Mouse (Mus musculus) limb, embryonic 11.5 days (tissue): ENCODE measurements at regions not wholly inside any gene's neighbourhood (a gene's known extent, or its start where the extent isn't known, plus 50 kb on each side); places are given as distances from the start of the nearest gene placed in this dataset.

Experiments
- ATAC-seq: fragments of 200-750 bp; cut with Nextera tagmentation; 2 replicates; pipeline ENCODE4 v1.8.0; 2017; ENCODE audit warnings: low read depth; ENCODE audit not compliant: insufficient number of reproducible peaks, low FRiP score, low TSS enrichment
- DNase-seq: peaks from one replicate; pipeline ENCODE4 v3.0.0-alpha.2; 2015; ENCODE audit warnings: low spot score
- H3K27ac ChIP-seq: fragments of 300-500 bp; sonication (generic); replicated peaks from 2 replicates; pipeline ENCODE4 v1.5.1; 2014; ENCODE audit warnings: low read depth, mild to moderate bottlenecking, low read length
- H3K27me3 ChIP-seq: fragments of 300-500 bp; sonication (generic); 2 replicates; pipeline ENCODE4 v1.6.1; 2014; ENCODE audit warnings: mild to moderate bottlenecking, low read length, mixed read lengths; ENCODE audit not compliant: control insufficient read depth, insufficient read depth
- H3K36me3 ChIP-seq: fragments of 300-500 bp; sonication (generic); 2 replicates; pipeline ENCODE4 v1.6.1; 2014; ENCODE audit warnings: mild to moderate bottlenecking, low read length, moderate library complexity, mixed read lengths; ENCODE audit not compliant: control insufficient read depth, insufficient read depth
- H3K4me1 ChIP-seq: fragments of 300-500 bp; sonication (generic); 2 replicates; pipeline ENCODE4 v1.6.1; 2014; ENCODE audit warnings: low read length, mixed read lengths; ENCODE audit not compliant: control insufficient read depth, insufficient read depth
- H3K4me2 ChIP-seq: fragments of 300-500 bp; sonication (generic); 2 replicates; pipeline ENCODE4 v1.6.1; 2014; ENCODE audit warnings: low read depth, mild to moderate bottlenecking, moderate library complexity; ENCODE audit not compliant: severe bottlenecking
- H3K4me3 ChIP-seq: fragments of 300-500 bp; sonication (generic); 2 replicates; pipeline ENCODE4 v1.5.1; 2014; ENCODE audit warnings: low read depth, low read length
- H3K9ac ChIP-seq: fragments of 300-500 bp; sonication (generic); 2 replicates; pipeline ENCODE4 v1.6.1; 2014; ENCODE audit warnings: mild to moderate bottlenecking, low read length
- H3K9me3 ChIP-seq: fragments of 300-500 bp; sonication (generic); 2 replicates; pipeline ENCODE4 v1.6.1; 2016; ENCODE audit warnings: low read length; ENCODE audit not compliant: control insufficient read depth
- WGBS: fragments of 180-500 bp; shearing (Covaris S2); extraction: QIAGEN DNeasy Blood & Tissue Kit; methylation state at CpG from one replicate; pipeline ENCODE4 v1.1.7; 2014; 5-methylcytosine and 5-hydroxymethylcytosine counted together

DNA sequence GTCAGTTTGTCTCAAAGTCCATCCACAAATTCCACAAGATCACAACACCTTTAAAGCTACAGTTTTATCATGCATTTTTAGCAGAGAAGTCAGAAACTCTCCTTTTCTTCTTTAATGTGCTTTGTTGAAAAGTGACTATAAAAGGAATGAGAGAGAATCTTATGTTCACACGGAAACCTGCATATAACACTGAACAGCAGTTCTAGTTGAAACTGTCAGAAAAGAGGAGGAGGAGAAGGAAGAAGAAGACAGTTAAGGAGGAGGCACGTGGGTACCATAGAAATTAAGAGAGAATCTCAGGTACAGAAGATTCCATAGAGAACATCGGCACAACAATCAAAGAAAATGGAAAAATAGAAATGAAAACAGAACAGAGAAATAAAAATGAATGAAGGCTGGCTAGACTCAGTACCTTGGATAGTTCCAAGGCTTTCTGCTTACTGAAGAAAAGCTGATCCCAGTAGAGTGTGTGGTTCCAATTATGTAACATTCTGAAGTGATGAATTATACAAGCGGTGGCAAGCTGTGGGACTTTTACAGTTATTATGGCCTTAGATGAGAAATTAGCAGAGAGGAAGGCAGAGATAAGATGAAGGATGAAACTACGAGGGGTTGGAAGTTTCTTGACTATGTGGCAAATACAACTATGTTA is 144.0 kb upstream of the Aco1 start:
- Histone ChIP-seq H3K9me3 (no peaks in the 10 kb centered on the region), H3K4me1 (no peaks in the 10 kb centered on the region), H3K27me3 (no peaks in the 10 kb centered on the region), H3K4me3 (no peak overlapping the region), H3K9ac (no peak overlapping the region), H3K4me2 (no peak overlapping the region), H3K27ac (no peak overlapping the region), H3K36me3 (no peaks in the 10 kb centered on the region)
- DNase-seq (no peak), ATAC-seq (no peak)
- WGBS, result 60% methylated on average over 5 of the region's 5 CpGs

- no peak overlapping the region for H3K4me3 ChIP-seq
- no peaks in the 10 kb centered on the region for H3K27me3 ChIP-seq
- no peaks in the 10 kb centered on the region for H3K9me3 ChIP-seq
- 65% methylated on average over 7 of the region's 7 CpGs for WGBS
- no peak overlapping the region for H3K27ac ChIP-seq
- no peak overlapping the region for H3K9ac ChIP-seq
- no peak overlapping the region for H3K4me2 ChIP-seq
- H3K36me3 ChIP-seq, result no peaks in the 10 kb centered on the region
- DNase-seq (peak; percentile 59), ATAC-seq (no peak)
- no peaks in the 10 kb centered on the region for H3K4me1 ChIP-seq
Measured at GRCm38 (mm10) chr4:40014666-40015065, 128.2 kb upstream of the Aco1 start.

DNA sequence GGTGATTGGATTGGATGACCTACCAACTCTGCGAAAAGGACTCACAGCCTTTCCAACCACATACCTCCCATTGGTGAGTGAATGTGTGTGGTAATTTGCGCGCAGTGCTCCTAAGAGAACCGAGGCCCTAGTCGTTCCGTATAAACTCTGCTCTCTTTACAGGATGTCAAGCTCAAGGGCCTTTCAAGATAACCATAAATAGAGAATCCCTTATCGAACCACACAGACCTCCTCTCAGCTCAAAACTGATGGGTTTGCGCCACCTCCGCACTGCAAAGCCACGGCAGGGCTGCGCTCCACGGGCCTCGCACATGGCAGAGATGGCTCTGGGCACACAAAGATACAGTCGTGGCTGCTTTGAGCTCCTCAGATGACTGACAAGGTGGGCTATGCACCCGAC is 126.0 kb upstream of the Aco1 start:
- no peaks in the 10 kb centered on the region for H3K27me3 ChIP-seq
- no peaks in the 10 kb centered on the region for H3K36me3 ChIP-seq
- no peak overlapping the region for H3K27ac ChIP-seq
- no peaks in the 10 kb centered on the region for H3K9me3 ChIP-seq
- ATAC-seq (no peak), DNase-seq (no peak)
- WGBS, result 90% methylated on average over 15 of the region's 15 CpGs
- H3K9ac ChIP-seq, result no peak overlapping the region
- H3K4me1 ChIP-seq, result no peaks in the 10 kb centered on the region
- H3K4me3 ChIP-seq, result no peak overlapping the region
- H3K4me2 ChIP-seq, result no peak overlapping the region

DNA sequence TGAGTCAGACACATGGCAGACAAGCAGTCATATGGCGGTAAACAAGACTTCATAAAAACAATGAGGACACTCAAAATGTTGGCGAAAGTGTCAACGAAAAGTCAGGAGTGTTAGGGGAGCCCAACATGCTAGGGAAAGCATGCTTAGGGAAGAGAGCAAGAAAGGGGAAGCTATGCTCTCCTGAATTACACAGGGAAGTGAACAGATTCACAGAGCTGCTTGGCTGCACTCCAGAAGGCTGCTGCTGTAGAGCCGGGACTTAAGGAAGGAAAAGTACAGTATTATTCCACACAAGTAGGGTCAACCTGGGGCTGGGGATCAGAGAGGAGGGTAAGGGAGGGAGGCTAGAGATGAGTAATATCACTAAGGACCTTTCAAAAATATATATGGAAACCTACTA is 124.7 kb upstream of the Aco1 start:
- ATAC-seq (no peak), DNase-seq (no peak)
- no peaks in the 10 kb centered on the region for H3K27me3 ChIP-seq
- H3K9me3 ChIP-seq, result no peaks in the 10 kb centered on the region
- no peak overlapping the region for H3K9ac ChIP-seq
- no peak overlapping the region for H3K4me3 ChIP-seq
- WGBS, result 89% methylated on average over 4 of the region's 4 CpGs
- H3K36me3 ChIP-seq, result no peaks in the 10 kb centered on the region
- no peak overlapping the region for H3K4me2 ChIP-seq
- H3K4me1 ChIP-seq, result no peaks in the 10 kb centered on the region
- no peak overlapping the region for H3K27ac ChIP-seq

- ATAC-seq, result no peak
- 91% methylated on average over 1 of the region's 1 CpGs for WGBS
Measured at GRCm38 (mm10) chr4:40031361-40031760, 111.5 kb upstream of the Aco1 start.

GRCm38 (mm10) chr4:40047846-40048245 is 95.0 kb upstream of the Aco1 start:
- no peak overlapping the region for H3K4me3 ChIP-seq
- 94% methylated on average over 10 of the region's 10 CpGs for WGBS
- H3K4me2 ChIP-seq, result no peak overlapping the region
- no peaks in the 10 kb centered on the region for H3K9me3 ChIP-seq
- H3K4me1 ChIP-seq, result no peaks in the 10 kb centered on the region
- ATAC-seq, result no peak
- H3K9ac ChIP-seq, result no peak overlapping the region
- H3K36me3 ChIP-seq, result no peaks in the 10 kb centered on the region
- H3K27ac ChIP-seq, result no peak overlapping the region
- no peaks in the 10 kb centered on the region for H3K27me3 ChIP-seq
- no peak for DNase-seq

More at GRCm38 (mm10) chr4:40031361-40031760, 111.5 kb upstream of the Aco1 start:
- no peaks in the 10 kb centered on the region for H3K4me1 ChIP-seq
- no peak overlapping the region for H3K4me2 ChIP-seq
- no peak overlapping the region for H3K27ac ChIP-seq
- no peak for DNase-seq
- no peaks in the 10 kb centered on the region for H3K9me3 ChIP-seq
- H3K27me3 ChIP-seq, result no peaks in the 10 kb centered on the region
- no peaks in the 10 kb centered on the region for H3K36me3 ChIP-seq
- H3K9ac ChIP-seq, result no peak overlapping the region
- H3K4me3 ChIP-seq, result no peak overlapping the region

DNA sequence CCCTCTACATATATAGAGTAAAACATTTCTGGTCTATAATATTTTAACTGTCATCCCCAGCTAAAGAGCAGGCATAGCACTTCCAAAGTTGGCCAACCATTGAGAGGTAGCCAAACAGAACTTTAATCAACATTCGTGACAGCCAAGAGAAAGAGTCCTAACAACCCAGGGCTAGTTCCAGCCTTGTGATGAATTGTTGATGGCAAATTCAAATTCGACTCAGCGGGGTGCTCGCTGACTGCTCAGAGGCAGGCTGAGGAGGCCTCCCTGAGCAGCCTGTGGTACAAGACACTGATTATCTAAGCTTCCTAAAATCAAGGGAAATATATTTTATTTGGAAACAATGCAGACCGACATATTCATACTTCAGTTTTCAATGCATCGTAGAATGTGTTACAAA is 93.8 kb upstream of the Aco1 start:
- Histone ChIP-seq H3K4me3 (no peak overlapping the region), H3K27ac (no peak overlapping the region), H3K36me3 (no peaks in the 10 kb centered on the region), H3K27me3 (no peaks in the 10 kb centered on the region), H3K9ac (no peak overlapping the region), H3K9me3 (no peaks in the 10 kb centered on the region), H3K4me1 (no peaks in the 10 kb centered on the region), H3K4me2 (no peak overlapping the region)
- no peak for DNase-seq
- 78% methylated on average over 6 of the region's 6 CpGs for WGBS
- no peak for ATAC-seq

- no peak overlapping the region for H3K9ac ChIP-seq
- WGBS, result 87% methylated on average over 4 of the region's 4 CpGs
- no peak overlapping the region for H3K27ac ChIP-seq
- no peak overlapping the region for H3K4me2 ChIP-seq
- H3K9me3 ChIP-seq, result no peaks in the 10 kb centered on the region
- H3K4me3 ChIP-seq, result no peak overlapping the region
- no peaks in the 10 kb centered on the region for H3K4me1 ChIP-seq
- no peak for DNase-seq
- no peak for ATAC-seq
- H3K36me3 ChIP-seq, result no peaks in the 10 kb centered on the region
- H3K27me3 ChIP-seq, result no peaks in the 10 kb centered on the region
Measured at GRCm38 (mm10) chr4:40051848-40052247, 91.0 kb upstream of the Aco1 start.

DNA sequence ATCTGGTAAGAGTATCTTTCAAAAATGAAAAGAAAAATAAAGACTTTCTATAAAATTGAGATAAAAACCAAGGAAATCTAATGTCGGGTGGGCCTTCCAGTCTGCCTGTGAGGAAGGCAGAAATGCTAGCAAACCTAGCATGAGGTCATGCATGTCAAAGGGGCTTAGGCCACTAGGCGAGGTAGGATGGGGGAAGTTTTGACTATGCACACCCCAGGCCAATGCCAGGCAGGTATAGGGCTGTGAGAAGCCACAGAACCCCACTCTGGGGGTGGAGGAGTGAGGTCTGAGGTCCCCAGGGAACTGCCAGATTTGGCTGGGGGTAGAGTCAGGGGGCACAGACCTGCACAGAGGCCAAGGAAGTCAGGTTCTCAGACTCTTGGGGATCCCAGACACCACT is 89.5 kb upstream of the Aco1 start:
- DNase-seq, result no peak
- no peak overlapping the region for H3K27ac ChIP-seq
- no peaks in the 10 kb centered on the region for H3K9me3 ChIP-seq
- no peak overlapping the region for H3K4me2 ChIP-seq
- H3K4me1 ChIP-seq, result no peaks in the 10 kb centered on the region
- no peaks in the 10 kb centered on the region for H3K36me3 ChIP-seq
- no peak for ATAC-seq
- no peaks in the 10 kb centered on the region for H3K27me3 ChIP-seq
- no peak overlapping the region for H3K4me3 ChIP-seq
- no peak overlapping the region for H3K9ac ChIP-seq
- 89% methylated on average over 2 of the region's 2 CpGs for WGBS
